Mouse (Mus musculus) G1E (cell line): ENCODE measurements around the gene Dnase1. TPM values are rescaled to one million over a fixed set of nuclear protein-coding genes. Genes with fewer than 3 reads are reported as not detected.

Experiments
- ATAC-seq: 2 replicates; pipeline ENCODE4 v1.8.0; 2016; ENCODE audit warnings: mild to moderate bottlenecking; ENCODE audit not compliant: insufficient number of reproducible peaks, poor library complexity, low FRiP score, severe bottlenecking; ENCODE audit errors: extremely low read depth
- DNase-seq: peaks from one replicate; pipeline ENCODE4 v3.0.0; 2012; ENCODE audit warnings: low spot score
- H3K27me3 ChIP-seq: 2 replicates; pipeline ENCODE4 v1.6.1; 2012; ENCODE audit warnings: mild to moderate bottlenecking, low read length, inconsistent platforms; ENCODE audit not compliant: insufficient read depth
- H3K36me3 ChIP-seq: replicated peaks from 2 replicates; pipeline ENCODE3; 2012; ENCODE audit warnings: mild to moderate bottlenecking, inconsistent platforms
- H3K4me1 ChIP-seq: 2 replicates; pipeline ENCODE4 v1.6.1; 2012; ENCODE audit warnings: low read depth, low read length, inconsistent platforms, mixed read lengths; ENCODE audit not compliant: insufficient read depth
- H3K4me3 ChIP-seq: 2 replicates; pipeline ENCODE4 v1.5.1; 2012; ENCODE audit warnings: low read depth, mild to moderate bottlenecking, inconsistent platforms, low read length, moderate library complexity, mixed read lengths
- H3K9me3 ChIP-seq: replicated peaks from 2 replicates; pipeline ENCODE4 v1.6.1; 2012; ENCODE audit warnings: inconsistent platforms
- CTCF ChIP-seq: IDR thresholded peaks from 2 replicates; pipeline ENCODE4 v1.5.1; 2012; ENCODE audit warnings: low read depth, low read length, inconsistent platforms, mixed read lengths
- GATA1 ChIP-seq: IDR thresholded peaks from 2 replicates; pipeline ENCODE4 v1.6.1; 2012; ENCODE audit warnings: borderline replicate concordance, low read length, inconsistent platforms, mixed read lengths
- GATA2 ChIP-seq: IDR thresholded peaks from 2 replicates; pipeline ENCODE4 v1.6.1; 2012; ENCODE audit warnings: low read depth, low read length, inconsistent platforms, borderline replicate concordance
- POLR2AphosphoS5 ChIP-seq: IDR thresholded peaks from 2 replicates; pipeline ENCODE4 v1.6.1; 2012; ENCODE audit warnings: low read depth, low read length, inconsistent platforms; ENCODE audit not compliant: insufficient replicate concordance
- TAL1 ChIP-seq: conservative IDR thresholded peaks from 2 replicates; pipeline ENCODE4 v1.6.1; 2012; ENCODE audit warnings: low read depth, low read length, inconsistent platforms, mixed read lengths
- polyA plus RNA-seq: library from polyadenylated mRNA; stranded (reverse); fragments of >175 nt; gene quantifications from 2 replicates; pipeline ENCODE4 v1.2.3, GENCODE M21; 2012
- total RNA-seq, 2 experiments: library from RNA; stranded (forward) in 1 of 2; stranded (reverse) in 1 of 2; fragments of 200-1000 nt in 1 of 2; fragments of >200 nt in 1 of 2; fragmentation: Nextera tagmentation in 1 of 2; gene quantifications; 2 replicates each; pipeline ENCODE4 v1.2.3; 2014 to 2017

Dnase1 gene
- total and polyA plus RNA-seq, 3 experiments = 0.49 TPM; not detected in 2

GRCm38 (mm10) chr16:4021241-4021640, 15.5 kb upstream of the Dnase1 start:
- Histone ChIP-seq H3K27me3 (peaks cover 14% of the 10 kb centered on the region), H3K4me3 (no peak overlapping the region), H3K9me3 (no peaks in the 10 kb centered on the region), H3K4me1 (no peaks in the 10 kb centered on the region), H3K36me3 (no peaks in the 10 kb centered on the region)
- no peak for ATAC-seq
- no peak for DNase-seq
- TF ChIP-seq CTCF = no peak
- TF ChIP-seq GATA2 = no peak
- TF ChIP-seq POLR2AphosphoS5 = no peak
- no peak for TF ChIP-seq TAL1
- no peak for TF ChIP-seq GATA1

- DNase-seq (no peak), ATAC-seq (no peak)
- Histone ChIP-seq H3K4me1 (no peaks in the 10 kb centered on the region), H3K4me3 (no peak overlapping the region), H3K9me3 (no peaks in the 10 kb centered on the region), H3K36me3 (no peaks in the 10 kb centered on the region), H3K27me3 (peaks cover 18% of the 10 kb centered on the region)
- TF ChIP-seq POLR2AphosphoS5 (no peak), GATA2 (no peak), CTCF (no peak), TAL1 (no peak)
These were observed 14.0 kb upstream of the Dnase1 start for GRCm38 (mm10) chr16:4022719-4023118.

GRCm38 (mm10) chr16:4026672-4027071, 10.1 kb upstream of the Dnase1 start:
- H3K36me3 ChIP-seq = no peaks in the 10 kb centered on the region
- H3K9me3 ChIP-seq = no peaks in the 10 kb centered on the region
- no peak for ATAC-seq
- DNase-seq = no peak
- TF ChIP-seq TAL1 (no peak), POLR2AphosphoS5 (no peak), GATA2 (no peak), GATA1 (no peak)
- no peak overlapping the region for H3K4me3 ChIP-seq
- peaks cover 10% of the 10 kb centered on the region for H3K27me3 ChIP-seq
- no peaks in the 10 kb centered on the region; the same call in 1 of the 2 replicates for H3K4me1 ChIP-seq

- TF ChIP-seq TAL1 (no peak), POLR2AphosphoS5 (no peak), GATA1 (no peak), GATA2 (no peak), CTCF (no peak)
- Histone ChIP-seq H3K4me1 (peaks cover 3% of the 10 kb centered on the region), H3K9me3 (no peaks in the 10 kb centered on the region), H3K4me3 (no peak overlapping the region), H3K27me3 (peaks cover 9% of the 10 kb centered on the region; the same call in 1 of the 2 replicates), H3K36me3 (no peaks in the 10 kb centered on the region)
- DNase-seq (no peak), ATAC-seq (no peak)
These were observed 9.5 kb upstream of the Dnase1 start for GRCm38 (mm10) chr16:4027211-4027610.

- TF ChIP-seq TAL1 (no peak), GATA2 (no peak), POLR2AphosphoS5 (no peak), CTCF (no peak), GATA1 (no peak)
- Histone ChIP-seq H3K27me3 (peaks cover 9% of the 10 kb centered on the region; the same call in 1 of the 2 replicates), H3K9me3 (no peaks in the 10 kb centered on the region), H3K4me3 (no peak overlapping the region), H3K36me3 (no peaks in the 10 kb centered on the region), H3K4me1 (peaks cover 23% of the 10 kb centered on the region)
- DNase-seq = no peak
- no peak for ATAC-seq
These were observed 7.3 kb upstream of the Dnase1 start for GRCm38 (mm10) chr16:4029371-4029841.

GRCm38 (mm10) chr16:4030501-4030900, 6.2 kb upstream of the Dnase1 start:
- H3K4me3 ChIP-seq = no peak overlapping the region
- DNase-seq (no peak), ATAC-seq (no peak)
- H3K9me3 ChIP-seq = no peaks in the 10 kb centered on the region
- TF ChIP-seq CTCF (no peak), GATA1 (no peak), TAL1 (no peak), GATA2 (no peak), POLR2AphosphoS5 (no peak)
- H3K27me3 ChIP-seq = peaks cover 9% of the 10 kb centered on the region; the same call in 1 of the 2 replicates
- peaks cover 6% of the 10 kb centered on the region for H3K36me3 ChIP-seq
- H3K4me1 ChIP-seq = peaks cover 34% of the 10 kb centered on the region
